ENCODE assay signal across 32 mouse cellular contexts in the genomic region with DNA sequence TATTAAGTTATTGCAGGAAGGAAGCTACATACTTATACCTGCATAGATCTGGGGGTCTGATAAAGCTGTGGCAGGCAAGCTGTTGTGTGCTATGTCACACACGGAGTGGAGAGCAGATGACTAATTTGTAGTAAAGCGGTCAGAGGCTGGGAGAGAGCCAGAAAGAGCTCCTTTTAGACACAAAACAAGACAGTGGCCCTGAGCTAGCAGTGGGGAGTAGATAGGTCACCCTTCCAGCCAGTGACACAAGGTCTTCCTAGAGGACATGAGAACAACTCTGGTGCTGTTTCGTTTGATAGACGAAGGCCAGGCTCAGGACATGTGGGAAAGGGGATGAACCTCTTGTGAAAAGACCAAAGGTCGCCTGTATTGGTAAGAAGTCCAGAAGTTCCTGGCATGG.
DNase-seq lines count a peak whose midpoint lies in the region; ATAC-seq lines count a peak whose summit lies in the region.
"Had no signal": no experiment of that assay in that cellular context is flagged by ENCODE, and none has a peak within 500 bp of the region (broad histone marks: within the 10 kb centered on the region; RNA-seq: fewer than 3 reads in every experiment).

No protein-coding gene starts in this region.

- no peak overlapping the region for H3K4me2 ChIP-seq in heart, embryonic 12.5 days
- H3K4me2 ChIP-seq: embryonic facial prominence, embryonic 15.5 days; forebrain, embryonic 13.5 days; hindbrain, embryonic 13.5 days; midbrain, embryonic 15.5 days; neural tube, embryonic 15.5 days had no signal

- no peaks in the 10 kb centered on the region for H3K9me3 ChIP-seq in heart, embryonic 12.5 days (replicated peaks)
- H3K9me3 ChIP-seq: embryonic facial prominence, embryonic 10.5 days; embryonic facial prominence, embryonic 15.5 days; forebrain, embryonic 13.5 days; heart, embryonic 10.5 days; hindbrain, embryonic 13.5 days; midbrain, embryonic 15.5 days; neural tube, embryonic 15.5 days had no signal

- H3K9ac ChIP-seq in heart, embryonic 12.5 days = no peak overlapping the region
- H3K9ac ChIP-seq: embryonic facial prominence, embryonic 15.5 days; forebrain, embryonic 13.5 days; hindbrain, embryonic 13.5 days; liver, embryonic 14.5 days; midbrain, embryonic 15.5 days; neural tube, embryonic 15.5 days had no signal

- H3K27ac ChIP-seq in heart, embryonic 12.5 days (ENCODE audit: poor library complexity, severe bottlenecking) = no peak overlapping the region
- H3K27ac ChIP-seq: embryonic facial prominence, embryonic 10.5 days; embryonic facial prominence, embryonic 15.5 days; forebrain, embryonic 13.5 days; heart, embryonic 10.5 days; hindbrain, embryonic 13.5 days; liver, embryonic 14.5 days; macrophage; midbrain, embryonic 15.5 days; neural tube, embryonic 15.5 days; stomach, postnatal 0 days had no signal

- 62% methylated on average over 5 of the region's 5 CpGs for WGBS in heart, embryonic 12.5 days

- no peaks in the 10 kb centered on the region for H3K27me3 ChIP-seq in heart, embryonic 12.5 days (replicated peaks)
- H3K27me3 ChIP-seq: embryonic facial prominence, embryonic 15.5 days; hindbrain, embryonic 13.5 days; midbrain, embryonic 15.5 days; neural tube, embryonic 15.5 days; Patski had no signal

- no peak for ATAC-seq in heart, embryonic 12.5 days (ENCODE audit: insufficient number of reproducible peaks, low FRiP score)
- ATAC-seq: forebrain, embryonic 13.5 days; intestine, embryonic 16.5 days; midbrain, embryonic 15.5 days; Patski had no signal

- no peak overlapping the region for H3K4me3 ChIP-seq in heart, embryonic 12.5 days
- H3K4me3 ChIP-seq: embryonic facial prominence, embryonic 10.5 days; embryonic facial prominence, embryonic 15.5 days; forebrain, embryonic 13.5 days; heart, embryonic 10.5 days; hindbrain, embryonic 13.5 days; midbrain, embryonic 15.5 days; neural tube, embryonic 15.5 days had no signal

- H3K4me1 ChIP-seq in heart, embryonic 12.5 days (replicated peaks) = no peaks in the 10 kb centered on the region
- H3K4me1 ChIP-seq: embryonic facial prominence, embryonic 15.5 days; forebrain, embryonic 13.5 days; heart, embryonic 10.5 days; hindbrain, embryonic 13.5 days; midbrain, embryonic 15.5 days; neural tube, embryonic 15.5 days had no signal

- no peaks in the 10 kb centered on the region for H3K36me3 ChIP-seq in heart, embryonic 12.5 days
- H3K36me3 ChIP-seq: embryonic facial prominence, embryonic 10.5 days; embryonic facial prominence, embryonic 15.5 days; G1E; heart, embryonic 10.5 days; hindbrain, embryonic 13.5 days; midbrain, embryonic 15.5 days; neural tube, embryonic 15.5 days had no signal

- peak; percentile 10 for DNase-seq in kidney, adult 11 months
- DNase-seq in kidney, adult 8-10 months = no peak
- peak; percentile 50 for DNase-seq in 3T3-L1 (ENCODE audit: low read depth, low spot score)
- DNase-seq in adrenal gland, adult 2 months = peak; percentile 45
- DNase-seq in adrenal gland, postnatal 36 days = peak; percentile 37 to 40
- DNase-seq: cerebellum, adult 2 months; cerebellum, postnatal 25 days; gastrocnemius, postnatal 14 days; heart, postnatal 36 days; kidney, postnatal 10 days; layer of hippocampus, adult 9-11 months; liver; lung, adult 2 months; lung, postnatal 10 days; retina, postnatal 1 day; spleen, adult 18-20 months; thymus, adult 18-20 months; thymus, postnatal 25 days had no signal

Comparison
In these comparisons a context has a peak if more than half of its experiments do, and no peak if none do; other contexts are left out.
1. DNase-seq: peak in kidney, adult 11 months (single experiment), 3T3-L1 (single experiment), adrenal gland, adult 2 months (single experiment) and adrenal gland, postnatal 36 days (2 of 2); none in kidney, adult 8-10 months (0 of 2).